Mouse (Mus musculus) heart, embryonic 12.5 days (tissue): Measurements from ENCODE around the gene Doc2a. TPM values are rescaled to one million over a fixed set of nuclear protein-coding genes. Genes with fewer than 3 reads are reported as not detected.

Source experiments
- ATAC-seq: fragments of 200-750 bp; cut with Nextera tagmentation; 2 replicates; pipeline ENCODE4 v1.8.0; 2017; ENCODE audit warnings: moderate TSS enrichment, moderate library complexity; ENCODE audit not compliant: insufficient number of reproducible peaks, low FRiP score
- H3K27ac ChIP-seq: fragments of 300-500 bp; sonication (generic); 2 replicates; pipeline ENCODE4 v1.5.1; 2016; ENCODE audit warnings: mild to moderate bottlenecking, moderate library complexity; ENCODE audit not compliant: poor library complexity, severe bottlenecking
- H3K27me3 ChIP-seq: fragments of 300-500 bp; sonication (generic); replicated peaks from 2 replicates; pipeline ENCODE4 v1.6.1; 2016; ENCODE audit warnings: mild to moderate bottlenecking, moderate library complexity
- H3K36me3 ChIP-seq: fragments of 300-500 bp; sonication (generic); 2 replicates; pipeline ENCODE4 v1.6.1; 2016; ENCODE audit warnings: mild to moderate bottlenecking, moderate library complexity
- H3K4me1 ChIP-seq: fragments of 300-500 bp; sonication (generic); replicated peaks from 2 replicates; pipeline ENCODE4 v1.6.1; 2016; ENCODE audit warnings: mild to moderate bottlenecking
- H3K4me2 ChIP-seq: fragments of 300-500 bp; sonication (generic); 2 replicates; pipeline ENCODE4 v1.6.1; 2016; ENCODE audit warnings: mild to moderate bottlenecking, moderate library complexity
- H3K4me3 ChIP-seq: fragments of 300-500 bp; sonication (generic); 2 replicates; pipeline ENCODE4 v1.5.1; 2016; ENCODE audit warnings: mild to moderate bottlenecking
- H3K9ac ChIP-seq: fragments of 300-500 bp; sonication (generic); 2 replicates; pipeline ENCODE4 v1.6.1; 2016; ENCODE audit warnings: mild to moderate bottlenecking, moderate library complexity
- H3K9me3 ChIP-seq: fragments of 300-500 bp; sonication (generic); replicated peaks from 2 replicates; pipeline ENCODE4 v1.6.1; 2016; ENCODE audit warnings: mild to moderate bottlenecking, moderate library complexity
- WGBS: fragments of 180-500 bp; shearing (Covaris S2); methylation state at CpG from one replicate; pipeline ENCODE4 v1.1.7; 2016; 5-methylcytosine and 5-hydroxymethylcytosine counted together
- polyA plus RNA-seq: library from polyadenylated mRNA; unstranded; fragments of >200 nt; fragmentation: Nextera tagmentation; extraction: Ambion mirVana; gene quantifications from 2 replicates; pipeline ENCODE4 v1.2.1, GENCODE M21; 2016

The Doc2a gene
- polyA plus RNA-seq, 1 experiment from 2014 or later, result not detected

- Histone ChIP-seq H3K4me3 (no peak overlapping the region), H3K36me3 (peaks cover 99% of the 10 kb centered on the region), H3K27me3 (no peaks in the 10 kb centered on the region), H3K4me2 (no peak overlapping the region), H3K4me1 (no peaks in the 10 kb centered on the region), H3K9ac (no peak overlapping the region), H3K9me3 (no peaks in the 10 kb centered on the region), H3K27ac (no peak overlapping the region)
- no peak for ATAC-seq
- WGBS, result 90% methylated on average over 23 of the region's 23 CpGs
Observed at GRCm38 (mm10) chr7:126869780-126870519, 22.7 kb downstream of the Doc2a start.

GRCm38 (mm10) chr7:126870520-126870891, 23.3 kb downstream of the Doc2a start:
- Histone ChIP-seq H3K36me3 (peaks cover 99% of the 10 kb centered on the region), H3K4me1 (no peaks in the 10 kb centered on the region), H3K27ac (no peak overlapping the region), H3K9me3 (no peaks in the 10 kb centered on the region), H3K4me2 (no peak overlapping the region), H3K27me3 (no peaks in the 10 kb centered on the region), H3K4me3 (no peak overlapping the region), H3K9ac (no peak overlapping the region)
- no peak for ATAC-seq
- 92% methylated on average over 2 of the region's 2 CpGs for WGBS

GRCm38 (mm10) chr7:126877239-126877638, 30.0 kb downstream of the Doc2a start:
- Histone ChIP-seq H3K4me1 (peaks cover 21% of the 10 kb centered on the region), H3K27me3 (no peaks in the 10 kb centered on the region), H3K9ac (no peak overlapping the region), H3K4me2 (no peak overlapping the region), H3K36me3 (peaks cover 83% of the 10 kb centered on the region), H3K27ac (no peak overlapping the region), H3K9me3 (no peaks in the 10 kb centered on the region), H3K4me3 (no peak overlapping the region)
- ATAC-seq, result no peak
- WGBS, result 88% methylated on average over 1 of the region's 1 CpGs

GRCm38 (mm10) chr7:126881040-126881439, 33.8 kb downstream of the Doc2a start:
- 62% methylated on average over 6 of the region's 6 CpGs for WGBS
- H3K27ac ChIP-seq, result peak overlapping the region; percentile 89

GRCm38 (mm10) chr7:126883731-126884181, 36.5 kb downstream of the Doc2a start:
- WGBS, result 0% methylated on average over 15 of the region's 15 CpGs
- Histone ChIP-seq H3K27ac (peak overlapping the region; percentile 89), H3K9ac (peak overlapping the region; percentile 82), H3K27me3 (no peaks in the 10 kb centered on the region), H3K4me3 (peak overlapping the region; percentile 73), H3K36me3 (peaks cover 18% of the 10 kb centered on the region), H3K4me1 (peaks cover 34% of the 10 kb centered on the region), H3K4me2 (peak overlapping the region; percentile 92), H3K9me3 (no peaks in the 10 kb centered on the region)
- peak; percentile 1; the same call in 1 of the 2 replicates for ATAC-seq

More at GRCm38 (mm10) chr7:126881040-126881439, 33.8 kb downstream of the Doc2a start:
- ATAC-seq, result no peak
- Histone ChIP-seq H3K4me3 (peak overlapping the region; percentile 73), H3K27me3 (no peaks in the 10 kb centered on the region), H3K9me3 (no peaks in the 10 kb centered on the region), H3K36me3 (peaks cover 45% of the 10 kb centered on the region), H3K4me1 (peaks cover 34% of the 10 kb centered on the region), H3K9ac (peak overlapping the region; percentile 82; the same call in 1 of the 2 replicates), H3K4me2 (peak overlapping the region; percentile 92)

- H3K4me3 ChIP-seq, result peak within 1 kb of the TSS; percentile 73
- under 1% methylated on average over 56 of the region's 56 CpGs for WGBS
- peak within 1 kb of the TSS; percentile 89 for H3K27ac ChIP-seq
- H3K4me2 ChIP-seq, result peak within 1 kb of the TSS; percentile 92
- no peaks in the 10 kb centered on the region for H3K27me3 ChIP-seq
- ATAC-seq, result peak; percentile 93
- peak within 1 kb of the TSS; percentile 82 for H3K9ac ChIP-seq
- no peaks in the 10 kb centered on the region for H3K9me3 ChIP-seq
- peaks cover 10% of the 10 kb centered on the region for H3K36me3 ChIP-seq
- peaks cover 34% of the 10 kb centered on the region for H3K4me1 ChIP-seq
Observed at GRCm38 (mm10) chr7:126884286-126885164, 37.3 kb downstream of the Doc2a start, which contains the start of gene Taok2. Gene Taok2 (minus strand): TSS chr7:126884703.

- no peak for ATAC-seq
- 82% methylated on average over 5 of the region's 5 CpGs for WGBS
Observed at GRCm38 (mm10) chr7:126887281-126887680, 40.1 kb downstream of the Doc2a start.

GRCm38 (mm10) chr7:126888852-126889251, 41.6 kb downstream of the Doc2a start:
- ATAC-seq, result no peak
- Histone ChIP-seq H3K9ac (no peak overlapping the region), H3K36me3 (peaks cover 14% of the 10 kb centered on the region), H3K27ac (no peak overlapping the region), H3K4me1 (0 out of 2 replicates have a peak, but pooled peaks cover 2% of the 10 kb centered on the region), H3K4me3 (no peak overlapping the region), H3K27me3 (no peaks in the 10 kb centered on the region), H3K4me2 (no peak overlapping the region), H3K9me3 (no peaks in the 10 kb centered on the region)
- WGBS, result 44% methylated on average over 7 of the region's 7 CpGs

More at GRCm38 (mm10) chr7:126887281-126887680, 40.1 kb downstream of the Doc2a start:
- Histone ChIP-seq H3K4me2 (no peak overlapping the region), H3K36me3 (peaks cover 14% of the 10 kb centered on the region), H3K9me3 (no peaks in the 10 kb centered on the region), H3K27ac (no peak overlapping the region), H3K27me3 (no peaks in the 10 kb centered on the region), H3K9ac (no peak overlapping the region), H3K4me3 (no peak overlapping the region), H3K4me1 (peaks cover 13% of the 10 kb centered on the region)

- 78% methylated on average over 5 of the region's 5 CpGs for WGBS
- no peak overlapping the region for H3K9ac ChIP-seq
- H3K27ac ChIP-seq, result no peak overlapping the region
- peaks cover 11% of the 10 kb centered on the region for H3K4me1 ChIP-seq
- no peak overlapping the region for H3K4me2 ChIP-seq
- no peak overlapping the region for H3K4me3 ChIP-seq
- ATAC-seq, result no peak
- no peaks in the 10 kb centered on the region for H3K9me3 ChIP-seq
- 0 out of 2 replicates have a peak, but pooled peaks cover under 1% of the 10 kb centered on the region for H3K36me3 ChIP-seq
- no peaks in the 10 kb centered on the region for H3K27me3 ChIP-seq
Observed at GRCm38 (mm10) chr7:126896912-126897311, 49.7 kb downstream of the Doc2a start.

- H3K4me1 ChIP-seq, result peaks cover 11% of the 10 kb centered on the region
- 18% methylated on average over 16 of the region's 16 CpGs for WGBS
- H3K36me3 ChIP-seq, result no peaks in the 10 kb centered on the region
- no peaks in the 10 kb centered on the region for H3K27me3 ChIP-seq
- H3K4me3 ChIP-seq, result peak overlapping the region; percentile 64
- ATAC-seq, result peak; percentile 73
- H3K4me2 ChIP-seq, result peak overlapping the region; percentile 72
- no peaks in the 10 kb centered on the region for H3K9me3 ChIP-seq
- H3K27ac ChIP-seq, result peak overlapping the region; percentile 44; the same call in 1 of the 2 replicates
- peak overlapping the region; percentile 80 for H3K9ac ChIP-seq
Observed at GRCm38 (mm10) chr7:126897390-126898101, 50.3 kb downstream of the Doc2a start.
